Mouse (Mus musculus) T-cell, adult 2 months (primary cell): Measurements from ENCODE around the gene Zfp787.
"Not testable (repeated sequence)": the region's sequence is repeated elsewhere in the genome, so short reads cannot be mapped to it uniquely, and the experiment has no call there.

Source experiments
- DNase-seq: peaks from one replicate; pipeline ENCODE4 v3.0.0; 2022; ENCODE audit warnings: low spot score

Gene Zfp787

GRCm38 (mm10) chr7:6162172-6162571 is 6.4 kb upstream of the Zfp787 start:
- no peak for DNase-seq

GRCm38 (mm10) chr7:6161541-6161940 is 5.7 kb upstream of the Zfp787 start:
- DNase-seq = no peak

GRCm38 (mm10) chr7:6159604-6160003 is 3.8 kb upstream of the Zfp787 start:
- DNase-seq = no peak

- no peak for DNase-seq
Measured at GRCm38 (mm10) chr7:6157479-6157878, 1.7 kb upstream of the Zfp787 start.

- no peak for DNase-seq
Measured at GRCm38 (mm10) chr7:6156901-6157472, 1.2 kb upstream of the Zfp787 start.

GRCm38 (mm10) chr7:6155031-6155872 is 545 bp downstream of the Zfp787 start:
- DNase-seq = peak; percentile 66

GRCm38 (mm10) chr7:6154164-6154563 is 1.6 kb downstream of the Zfp787 start:
- DNase-seq = no peak

GRCm38 (mm10) chr7:6153131-6153530 is 2.7 kb downstream of the Zfp787 start:
- no peak for DNase-seq

- no peak for DNase-seq
Measured at GRCm38 (mm10) chr7:6152036-6152435, 3.8 kb downstream of the Zfp787 start.

- no peak for DNase-seq
Measured at GRCm38 (mm10) chr7:6151266-6151665, 4.5 kb downstream of the Zfp787 start.

GRCm38 (mm10) chr7:6147688-6148087 is 8.1 kb downstream of the Zfp787 start:
- DNase-seq = no peak

- no peak for DNase-seq
Measured at GRCm38 (mm10) chr7:6146982-6147325, 8.8 kb downstream of the Zfp787 start.

GRCm38 (mm10) chr7:6146194-6146981 is 9.4 kb downstream of the Zfp787 start:
- no peak for DNase-seq

- no peak for DNase-seq
Measured at GRCm38 (mm10) chr7:6145423-6146188, 10.2 kb downstream of the Zfp787 start.

GRCm38 (mm10) chr7:6143991-6144531 is 11.7 kb downstream of the Zfp787 start:
- no peak for DNase-seq

- no peak for DNase-seq
Measured at GRCm38 (mm10) chr7:6139295-6139694, 16.5 kb downstream of the Zfp787 start.

GRCm38 (mm10) chr7:6136497-6136896 is 19.3 kb downstream of the Zfp787 start:
- no peak for DNase-seq

GRCm38 (mm10) chr7:6132646-6133045 is 23.2 kb downstream of the Zfp787 start:
- DNase-seq = no peak

GRCm38 (mm10) chr7:6130346-6130745 is 25.5 kb downstream of the Zfp787 start:
- DNase-seq = no peak

- DNase-seq = peak; percentile 77
Measured at GRCm38 (mm10) chr7:6126690-6127448, 28.9 kb downstream of the Zfp787 start.

GRCm38 (mm10) chr7:6121128-6121527 is 34.7 kb downstream of the Zfp787 start:
- DNase-seq = not testable (repeated sequence)
